Mouse (Mus musculus): Measurements from ENCODE around the gene Chd6.

The Chd6 gene

GRCm38 (mm10) chr2:160925203-160925602 is 183.7 kb downstream of the Chd6 start:
- peak in 1 of 2 experiments; percentile 19 for DNase-seq

DNA sequence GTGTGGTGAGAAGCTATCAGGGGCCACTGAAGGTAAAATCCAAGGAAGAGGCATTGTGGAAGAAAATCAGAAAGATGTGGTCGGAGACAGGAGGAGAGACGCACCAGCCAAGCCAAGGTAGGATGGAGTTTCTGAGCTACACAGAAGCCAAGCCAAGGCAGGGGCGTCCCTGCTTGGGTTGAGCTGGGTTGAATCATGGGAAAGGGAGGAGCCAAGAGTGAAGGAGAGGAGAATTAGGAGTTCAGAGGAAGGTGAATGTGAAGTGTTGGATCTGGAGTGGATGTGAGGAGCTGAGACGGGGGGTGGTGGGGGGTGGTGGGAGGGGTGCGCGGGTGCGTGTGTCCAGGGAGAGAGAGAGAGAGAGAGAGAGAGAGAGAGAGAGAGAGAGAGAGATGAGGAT is 187.6 kb downstream of the Chd6 start:
- no peak for DNase-seq

GRCm38 (mm10) chr2:160918930-160919215 is 190.0 kb downstream of the Chd6 start:
- no peak for DNase-seq

- DNase-seq, result no peak
These were observed 190.5 kb downstream of the Chd6 start for GRCm38 (mm10) chr2:160918154-160918929.

GRCm38 (mm10) chr2:160917313-160917712 is 191.6 kb downstream of the Chd6 start:
- peak; percentile 48 to 49 for DNase-seq

- no peak for DNase-seq
These were observed 192.2 kb downstream of the Chd6 start for GRCm38 (mm10) chr2:160916714-160917113.

DNA sequence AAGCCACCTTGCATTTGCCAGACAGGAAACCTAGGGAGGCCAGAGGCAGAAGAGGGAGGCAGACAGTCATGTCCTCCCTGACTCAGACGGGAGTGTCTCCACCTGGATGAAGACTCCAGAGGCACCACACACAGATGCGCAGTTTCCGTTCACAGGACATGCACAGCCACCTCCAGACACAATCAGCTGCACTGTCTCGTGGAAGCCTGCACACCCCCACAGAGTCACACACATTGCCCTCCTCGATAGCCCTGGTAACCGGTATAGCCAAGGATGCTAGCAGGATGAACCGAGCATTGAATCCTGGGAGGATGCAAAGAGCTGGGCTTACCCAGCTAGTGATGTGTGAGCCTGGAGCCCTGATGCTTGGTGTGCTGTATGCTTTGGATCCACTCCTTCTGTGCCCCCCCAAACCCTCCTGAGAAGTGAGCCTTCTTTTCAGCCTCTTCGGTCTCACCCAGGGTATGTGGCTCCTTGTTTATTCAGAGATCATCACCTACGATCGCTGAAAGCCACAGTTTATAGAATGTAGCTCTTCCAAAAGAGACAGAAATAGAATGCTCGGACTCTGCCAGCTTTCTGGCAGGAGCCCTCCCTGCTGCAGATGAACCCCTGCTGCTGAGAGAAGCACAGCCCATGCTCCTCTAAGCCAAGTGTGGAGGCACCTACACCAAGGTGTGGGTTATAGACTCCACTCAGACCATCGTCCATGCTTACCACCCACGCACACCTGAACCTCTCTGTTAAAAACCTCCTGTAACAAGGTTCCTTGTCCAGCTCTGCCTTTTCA is 192.9 kb downstream of the Chd6 start:
- peak; percentile 59 to 68 for DNase-seq

DNA sequence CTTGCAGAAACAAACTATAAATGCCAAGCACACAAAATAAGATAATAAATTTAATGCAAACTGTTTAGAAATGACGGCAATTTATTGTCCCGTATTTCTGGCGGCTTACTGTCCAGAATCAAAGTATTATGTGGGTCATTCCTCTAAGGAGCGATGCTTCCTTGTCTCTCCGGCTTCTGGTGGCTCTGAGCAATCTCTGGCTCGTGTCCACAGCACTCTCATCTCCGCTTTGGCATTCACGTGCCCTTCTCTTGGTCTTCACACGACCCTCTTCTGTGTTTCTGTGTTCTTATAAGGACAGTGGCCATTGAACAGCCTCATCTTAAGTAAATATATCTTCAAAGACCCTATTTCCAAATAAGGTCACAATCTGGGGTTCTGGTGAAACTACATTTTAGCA is 194.2 kb downstream of the Chd6 start:
- DNase-seq, result peak in 1 of 2 experiments; percentile 34

DNA sequence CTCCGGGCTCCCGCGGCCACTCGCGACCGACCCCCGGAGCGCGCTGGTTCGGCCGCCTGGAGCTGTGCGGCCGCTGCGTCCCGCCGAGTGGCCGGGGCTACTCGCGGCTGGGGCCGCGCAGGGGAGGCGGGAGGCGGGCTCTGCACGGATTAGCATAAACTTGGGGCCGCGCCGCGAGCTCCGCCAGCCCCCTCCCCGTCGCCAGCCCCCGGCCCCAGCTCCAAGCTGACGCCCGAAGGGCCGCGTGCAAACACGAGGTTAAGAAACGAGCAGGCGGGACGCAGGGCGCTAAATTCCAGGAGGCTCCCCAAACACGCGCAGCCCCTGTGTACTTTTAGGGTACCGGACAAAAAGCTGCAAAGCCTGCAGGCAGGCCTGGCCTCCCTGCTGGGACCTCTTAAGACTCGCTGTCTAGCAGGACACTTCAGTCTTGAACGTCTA is 196.6 kb downstream of the Chd6 start, which contains the start of gene Emilin3:
Gene Emilin3, minus strand, starts transcription at position 98 of the 441 bp plus-strand sequence.
- DNase-seq, result no peak

DNA sequence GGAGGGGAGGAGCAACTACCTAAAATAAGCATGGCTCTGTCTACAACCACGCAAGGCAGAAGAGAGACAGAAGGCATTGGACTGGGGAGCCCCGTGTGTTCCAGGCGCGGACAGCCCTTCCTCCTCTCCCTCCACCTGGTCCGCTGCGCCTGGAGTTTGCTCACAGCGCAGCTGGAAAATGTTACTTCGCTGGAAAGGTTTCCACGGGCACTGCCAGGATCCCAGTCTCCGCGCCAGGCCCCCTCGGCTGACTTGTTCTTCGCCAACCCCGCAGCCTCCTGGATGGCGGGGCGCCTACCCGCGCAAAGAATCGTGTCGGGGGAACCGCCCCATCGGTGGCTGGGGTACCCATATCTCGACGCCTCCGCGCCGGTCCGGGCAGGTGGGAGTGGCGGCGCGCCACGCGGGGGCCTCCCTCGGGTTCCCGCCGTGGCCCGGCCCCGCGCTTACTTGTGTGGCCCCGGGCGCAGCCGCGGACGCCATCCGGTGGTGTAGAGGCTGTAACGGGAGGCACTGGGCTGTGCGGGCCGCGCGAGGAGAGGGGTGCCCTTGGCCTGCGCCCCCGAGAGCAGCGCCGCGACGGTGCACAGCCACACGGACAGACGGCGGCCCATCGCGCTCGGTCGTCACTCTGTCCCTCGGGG is 197.2 kb downstream of the Chd6 start:
- DNase-seq, result peak; percentile 34 to 61

- DNase-seq, result no peak
These were observed 198.2 kb downstream of the Chd6 start for GRCm38 (mm10) chr2:160910633-160911032.

DNA sequence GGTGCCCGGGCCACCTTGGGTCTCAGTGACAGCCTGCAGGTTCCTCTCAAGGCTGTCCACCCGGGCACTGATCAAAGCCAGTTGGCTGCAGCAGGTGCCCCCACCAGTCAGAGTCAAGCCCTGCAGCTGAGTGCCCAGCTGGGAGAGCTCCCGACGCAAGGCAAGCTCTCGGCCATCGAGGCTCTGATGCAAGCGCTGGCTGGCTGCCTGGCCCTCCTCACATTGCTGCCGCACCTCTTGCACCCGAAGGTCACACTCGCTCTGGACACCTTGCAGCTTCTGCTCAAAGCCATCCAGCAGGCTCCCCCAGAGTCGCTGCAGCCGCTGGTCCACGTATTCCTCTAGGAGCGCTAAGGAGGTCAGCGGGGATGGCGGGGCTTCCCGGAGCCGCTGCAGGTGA is 200.3 kb downstream of the Chd6 start:
- DNase-seq, result no peak

- DNase-seq, result peak; percentile 79 to 85
These were observed 202.8 kb downstream of the Chd6 start for GRCm38 (mm10) chr2:160906101-160906500.

- DNase-seq, result peak in 1 of 2 experiments; percentile 33
These were observed 203.6 kb downstream of the Chd6 start for GRCm38 (mm10) chr2:160905301-160905700.

DNA sequence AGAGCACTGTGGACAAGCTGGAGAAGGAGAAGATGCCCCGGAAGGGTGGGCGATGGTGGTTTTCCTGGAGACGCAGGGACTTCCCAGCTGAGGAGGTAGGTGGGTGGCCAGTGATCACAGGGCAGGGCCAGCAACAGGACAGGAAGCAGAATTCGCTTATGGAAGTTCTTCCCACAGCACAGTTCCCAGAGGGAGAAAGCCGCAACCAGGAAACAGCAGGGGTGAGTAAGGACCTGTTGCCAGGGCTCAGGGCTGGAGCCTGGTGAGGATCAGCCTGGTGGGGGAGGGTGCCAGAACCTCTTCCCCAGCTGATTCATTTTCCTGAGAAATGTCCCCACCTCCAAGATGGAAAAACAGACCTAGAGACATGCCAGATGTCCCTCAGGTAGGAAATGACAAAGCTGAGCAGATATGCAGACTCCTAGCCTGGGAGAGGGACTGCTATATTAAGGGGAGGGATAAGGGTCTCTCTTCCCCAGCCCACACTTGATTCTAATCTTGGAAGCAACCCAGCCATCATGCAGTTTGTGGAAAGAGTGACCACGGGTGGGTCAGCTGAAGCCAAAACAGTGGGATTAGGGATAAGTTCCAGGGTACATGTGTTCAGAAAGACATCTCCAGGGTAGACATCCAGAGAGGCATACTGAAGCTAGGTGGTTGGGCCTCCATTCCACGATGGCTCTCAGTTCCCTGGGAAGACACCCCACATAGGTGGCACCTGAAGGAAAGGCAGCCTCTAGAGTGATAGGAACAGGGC is 207.0 kb downstream of the Chd6 start:
- peak in 1 of 2 experiments; percentile 11 for DNase-seq

Measured in cerebellum, adult 18-20 months (tissue).